Mouse (Mus musculus) liver, embryonic 14.5 days (tissue): ENCODE data around the gene Carhsp1. TPM values are rescaled to one million over a fixed set of nuclear protein-coding genes. Genes with fewer than 3 reads are reported as not detected.

Source experiments
- ATAC-seq: fragments of 200-750 bp; cut with Nextera tagmentation; 2 replicates; pipeline ENCODE4 v1.8.0; 2017; ENCODE audit warnings: moderate number of reproducible peaks, mild to moderate bottlenecking, moderate library complexity; ENCODE audit not compliant: insufficient read depth
- DNase-seq, 3 experiments: peaks; one replicate each; pipeline ENCODE4 v3.0.0-alpha.2; 2012 to 2013; ENCODE audit warnings: low read depth in 3 of 3, low spot score in 3 of 3
- H3K27ac ChIP-seq: fragments of 300-500 bp; sonication (generic); 2 replicates; pipeline ENCODE4 v1.5.1; 2014; ENCODE audit warnings: moderate library complexity, mild to moderate bottlenecking, control low read depth, inconsistent platforms
- H3K27me3 ChIP-seq: fragments of 300-500 bp; sonication (generic); 2 replicates; pipeline ENCODE4 v1.6.1; 2014; ENCODE audit warnings: mild to moderate bottlenecking, low read length, moderate library complexity; ENCODE audit not compliant: control insufficient read depth, insufficient read depth
- H3K36me3 ChIP-seq: fragments of 300-500 bp; sonication (generic); replicated peaks from 2 replicates; pipeline ENCODE4 v1.6.1; 2014; ENCODE audit warnings: low read depth; ENCODE audit not compliant: control insufficient read depth, insufficient read depth
- H3K4me1 ChIP-seq, 2 experiments: fragments of 200-500 bp in 1 of 2; fragments of 300-500 bp in 1 of 2; sonication (generic) in 1 of 2; replicated peaks; 2 replicates each; pipeline ENCODE4 v1.6.1; 2012 to 2014; ENCODE audit warnings: antibody characterized with exemption in 1 of 2, inconsistent platforms in 1 of 2, low read length in 1 of 2; ENCODE audit not compliant: control insufficient read depth in 2 of 2, insufficient read depth in 2 of 2
- H3K4me2 ChIP-seq: fragments of 300-500 bp; sonication (generic); 2 replicates; pipeline ENCODE4 v1.6.1; 2014; ENCODE audit warnings: low read depth, mild to moderate bottlenecking, control low read depth, moderate library complexity
- H3K4me3 ChIP-seq, 2 experiments: fragments of 200-500 bp in 1 of 2; fragments of 300-500 bp in 1 of 2; sonication (generic) in 1 of 2; 2 replicates each; pipeline ENCODE4 v1.5.1; 2012 to 2014; ENCODE audit warnings: low read depth in 2 of 2, low read length in 2 of 2, mild to moderate bottlenecking in 2 of 2, control low read depth in 1 of 2, inconsistent platforms in 1 of 2, moderate library complexity in 1 of 2; ENCODE audit not compliant: insufficient read depth in 1 of 2
- H3K9ac ChIP-seq: fragments of 300-500 bp; sonication (generic); replicated peaks from 2 replicates; pipeline ENCODE4 v1.6.1; 2014; ENCODE audit warnings: mild to moderate bottlenecking, control low read depth, moderate library complexity
- H3K9me3 ChIP-seq: fragments of 300-500 bp; sonication (generic); 2 replicates; pipeline ENCODE4 v1.6.1; 2016; ENCODE audit warnings: low read length, mixed read lengths; ENCODE audit not compliant: control insufficient read depth
- CTCF ChIP-seq: IDR thresholded peaks from 2 replicates; pipeline ENCODE4 v1.5.1; 2016; ENCODE audit warnings: antibody characterized with exemption, low read depth, control low read depth
- EP300 ChIP-seq: IDR thresholded peaks from 2 replicates; pipeline ENCODE4 v1.6.1; 2016; ENCODE audit warnings: antibody characterized with exemption, low read depth
- WGBS: fragments of 180-500 bp; shearing (Covaris S2); extraction: QIAGEN DNeasy Blood & Tissue Kit; methylation state at CpG from one replicate; pipeline ENCODE4 v1.1.7; 2014; ENCODE audit not compliant: insufficient replicate concordance; 5-methylcytosine and 5-hydroxymethylcytosine counted together
- microRNA-seq: library from miRNA; unstranded; fragments of <30 nt; microRNA quantifications from one replicate; pipeline ENCODE4, GENCODE M21; 2016
- polyA plus RNA-seq, 2 experiments: library from polyadenylated mRNA; depleted of rRNA in 1 of 2; stranded (reverse) in 1 of 2; unstranded in 1 of 2; fragments of >200 nt; fragmentation: Nextera tagmentation in 1 of 2; extraction: Ambion mirVana in 1 of 2; gene quantifications; 2 replicates each; pipeline versions ENCODE4 v1.2.1 to v1.2.3; 2012 to 2014

Gene Carhsp1
- polyA plus RNA-seq, 2 experiments = 31.3 to 38.7 TPM

DNA sequence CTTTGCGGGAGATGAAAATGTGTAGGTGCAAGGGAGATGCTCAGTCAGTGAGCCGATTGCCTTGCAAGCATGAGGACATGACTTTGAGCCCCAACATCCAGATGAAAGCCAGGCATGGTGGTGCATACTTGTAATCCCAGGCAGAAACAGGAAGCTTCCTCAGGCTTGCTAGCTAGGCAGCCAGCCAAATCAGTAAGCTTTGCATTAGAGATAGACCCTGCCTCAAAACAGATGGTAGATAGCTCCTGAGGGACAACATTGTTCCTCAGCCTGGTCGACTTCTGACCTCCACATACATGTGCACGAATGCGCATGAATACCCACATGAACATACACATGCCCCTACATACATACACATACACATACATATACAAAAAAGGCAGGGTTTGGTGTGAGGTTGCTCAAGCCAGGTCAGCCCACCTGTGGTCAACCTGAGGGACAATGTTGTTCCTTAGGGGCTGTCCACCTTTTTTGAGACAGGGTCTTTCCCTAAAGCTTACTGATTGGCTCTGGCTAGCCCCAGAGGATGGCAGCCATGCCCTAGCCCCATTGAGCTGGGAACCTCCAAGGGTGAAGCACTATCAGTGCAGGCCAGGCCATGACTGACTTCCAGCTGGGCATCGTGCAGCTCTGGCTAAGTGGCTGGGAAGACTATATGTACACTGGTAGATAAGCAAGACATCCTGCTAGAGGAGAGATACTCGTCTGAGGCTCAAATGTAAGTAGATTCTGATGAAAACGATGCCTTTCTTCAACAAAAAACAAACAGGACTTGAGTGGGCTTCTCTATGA lies 59.5 kb downstream of the Carhsp1 start:
- peak; percentile 80 to 83 (median 82) for DNase-seq

GRCm38 (mm10) chr16:8610397-8610796 lies 61.6 kb downstream of the Carhsp1 start:
- ATAC-seq = no peak
- Histone ChIP-seq H3K9ac (no peak overlapping the region), H3K27me3 (no peaks in the 10 kb centered on the region), H3K4me1 (peaks cover 27 to 29% of the 10 kb centered on the region in 2 experiments), H3K4me2 (no peak overlapping the region), H3K9me3 (no peaks in the 10 kb centered on the region), H3K27ac (no peak overlapping the region), H3K36me3 (no peaks in the 10 kb centered on the region), H3K4me3 (no peak overlapping the region)
- DNase-seq = no peak
- TF ChIP-seq EP300 (no peak), CTCF (no peak)
- 52% methylated on average over 3 of the region's 3 CpGs for WGBS

More for the DNA sequence above, 59.5 kb downstream of the Carhsp1 start:
- TF ChIP-seq CTCF (no peak), EP300 (peak; percentile 97)
- Histone ChIP-seq H3K27me3 (no peaks in the 10 kb centered on the region), H3K4me2 (peak overlapping the region; percentile 76), H3K4me1 (peaks cover 27 to 31% of the 10 kb centered on the region in 2 experiments), H3K4me3 (peak overlapping the region; percentile 28 to 33; a peak in 2 of 4 replicates), H3K36me3 (no peaks in the 10 kb centered on the region), H3K9ac (peak overlapping the region; percentile 58), H3K27ac (peak overlapping the region; percentile 97), H3K9me3 (no peaks in the 10 kb centered on the region)
- WGBS = 47% methylated on average over 8 of the region's 8 CpGs
- peak; percentile 99 for ATAC-seq

Small RNAs within 50 kb of the gene (microRNA-seq; reads per million reads assigned to microRNA genes)
- not detected for gene Gm22137

Other genes with a start within 250 kb of the Carhsp1 start
- 0.02 TPM in 1 of 2 replicates, not detected in the other for gene Tmem114, start 247.0 kb downstream of the Carhsp1 start, polyA plus RNA-seq (2012; rRNA removed)
- gene Tmem114, start 247.0 kb downstream of the Carhsp1 start, polyA plus RNA-seq (2014; fragmentation: Nextera tagmentation; extraction: Ambion mirVana) = not detected in 2 replicates
- 6.0 and 9.0 TPM in 2 replicates for gene Mettl22, start 201.4 kb downstream of the Carhsp1 start, polyA plus RNA-seq (2012; rRNA removed)
- gene Mettl22, start 201.4 kb downstream of the Carhsp1 start, polyA plus RNA-seq (2014; fragmentation: Nextera tagmentation; extraction: Ambion mirVana) = 8.6 and 9.4 TPM in 2 replicates
- 11.9 and 12.8 TPM in 2 replicates for gene Abat, start 158.7 kb downstream of the Carhsp1 start, polyA plus RNA-seq (2012; rRNA removed)
- gene Abat, start 158.7 kb downstream of the Carhsp1 start, polyA plus RNA-seq (2014; fragmentation: Nextera tagmentation; extraction: Ambion mirVana) = 13.7 and 16.3 TPM in 2 replicates
- 22.1 and 23.0 TPM in 2 replicates for gene Pmm2, start 34.5 kb downstream of the Carhsp1 start, polyA plus RNA-seq (2012; rRNA removed)
- gene Pmm2, start 34.5 kb downstream of the Carhsp1 start, polyA plus RNA-seq (2014; fragmentation: Nextera tagmentation; extraction: Ambion mirVana) = 25.4 and 25.5 TPM in 2 replicates
- 6.2 and 7.9 TPM in 2 replicates for gene Tmem186, start 34.4 kb downstream of the Carhsp1 start, polyA plus RNA-seq (2012; rRNA removed)
- gene Tmem186, start 34.4 kb downstream of the Carhsp1 start, polyA plus RNA-seq (2014; fragmentation: Nextera tagmentation; extraction: Ambion mirVana) = 6.3 and 6.5 TPM in 2 replicates
- gene Gm5767, start 8.6 kb upstream of the Carhsp1 start, polyA plus RNA-seq (2012; rRNA removed) = 0.07 TPM in 1 of 2 replicates, not detected in the other
- not detected in 2 replicates for gene Gm5767, start 8.6 kb upstream of the Carhsp1 start, polyA plus RNA-seq (2014; fragmentation: Nextera tagmentation; extraction: Ambion mirVana)
- gene Usp7, start 120.2 kb upstream of the Carhsp1 start, polyA plus RNA-seq (2012; rRNA removed) = 37.6 and 57.5 TPM in 2 replicates
- 35.5 and 41.9 TPM in 2 replicates for gene Usp7, start 120.2 kb upstream of the Carhsp1 start, polyA plus RNA-seq (2014; fragmentation: Nextera tagmentation; extraction: Ambion mirVana)
- gene 1810013L24Rik, start 157.9 kb upstream of the Carhsp1 start, polyA plus RNA-seq (2012; rRNA removed) = 10.3 and 15.1 TPM in 2 replicates
- gene 1810013L24Rik, start 157.9 kb upstream of the Carhsp1 start, polyA plus RNA-seq (2014; fragmentation: Nextera tagmentation; extraction: Ambion mirVana) = 8.4 and 9.8 TPM in 2 replicates